40 mouse cellular contexts compared by ENCODE assay signal in the genomic region with DNA sequence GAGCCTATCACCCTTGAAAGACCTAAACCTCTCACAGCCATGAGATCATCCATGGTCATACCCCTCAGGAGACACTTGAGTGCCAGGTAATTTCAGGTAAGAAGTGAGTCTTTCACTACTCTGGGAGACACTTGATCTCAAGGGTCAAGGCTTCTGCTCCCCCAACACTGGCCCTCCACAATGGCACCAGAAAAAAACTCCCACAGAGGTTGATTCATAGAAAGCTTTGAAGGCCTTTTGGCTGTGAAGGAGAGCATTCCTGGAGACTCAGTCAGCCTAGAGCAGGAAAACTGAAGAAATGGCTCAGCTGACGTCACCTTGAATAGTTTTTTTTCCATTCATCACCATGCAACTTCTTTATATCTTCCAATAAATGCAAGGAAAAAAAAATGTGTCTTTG. TPM values are rescaled to one million over a fixed set of nuclear protein-coding genes. Genes with fewer than 3 reads are reported as not detected.
A peak's percentile ranks its signal among the peaks of the same experiment; 100 is the strongest.
DNase-seq lines count a peak whose midpoint lies in the region; ATAC-seq and TF ChIP-seq lines count a peak whose summit lies in the region.
"Had no signal": no experiment of that assay in that cellular context is flagged by ENCODE, and none has a peak within 500 bp of the region (broad histone marks: within the 10 kb centered on the region; RNA-seq: fewer than 3 reads in every experiment).

No protein-coding gene starts in this region.

- peak; percentile 81 for ATAC-seq in lung, postnatal 0 days
- no peak for ATAC-seq in stomach, postnatal 0 days (ENCODE audit: low FRiP score, low TSS enrichment)
- ATAC-seq: forebrain, embryonic 14.5 days; hindbrain, postnatal 0 days; intestine, embryonic 15.5 days had no signal

- no peak overlapping the region for H3K4me3 ChIP-seq in lung, postnatal 0 days (ENCODE audit: low read depth, low read length)
- H3K4me3 ChIP-seq in stomach, postnatal 0 days (ENCODE audit: low read depth, low read length), result no peak overlapping the region
- H3K4me3 ChIP-seq: hindbrain, embryonic 12.5 days; intestine, embryonic 15.5 days; liver, embryonic 15.5 days; lung, embryonic 15.5 days had no signal

- peaks cover 3% of the 10 kb centered on the region; the same call in 1 of the 2 replicates for H3K4me1 ChIP-seq in lung, postnatal 0 days (ENCODE audit: insufficient read depth, low read depth, low read length)
- no peaks in the 10 kb centered on the region; the same call in 1 of the 2 replicates for H3K4me1 ChIP-seq in stomach, postnatal 0 days (replicated peaks; ENCODE audit: control insufficient read depth, insufficient read depth)

- peak; percentile 90 for TF ChIP-seq EP300 in lung, postnatal 0 days (IDR thresholded peaks at IDR 0.05)
- TF ChIP-seq EP300 in stomach, postnatal 0 days (optimal IDR thresholded peaks at IDR 0.05), result no peak

- H3K36me3 ChIP-seq in lung, postnatal 0 days (ENCODE audit: insufficient read depth, low read length), result no peaks in the 10 kb centered on the region
- H3K36me3 ChIP-seq in stomach, postnatal 0 days (ENCODE audit: control insufficient read depth, insufficient read depth, low read length), result no peaks in the 10 kb centered on the region
- H3K36me3 ChIP-seq: G1E; hindbrain, embryonic 12.5 days; intestine, embryonic 15.5 days; liver, embryonic 15.5 days; lung, embryonic 15.5 days had no signal

- H3K9ac ChIP-seq in lung, postnatal 0 days (replicated peaks; ENCODE audit: low read depth), result no peak overlapping the region
- H3K9ac ChIP-seq in stomach, postnatal 0 days (ENCODE audit: low read length), result no peak overlapping the region
- H3K9ac ChIP-seq: hindbrain, embryonic 12.5 days; intestine, embryonic 15.5 days; liver, embryonic 15.5 days; lung, embryonic 15.5 days had no signal

- H3K9me3 ChIP-seq in lung, postnatal 0 days (ENCODE audit: low read length), result no peaks in the 10 kb centered on the region
- no peaks in the 10 kb centered on the region for H3K9me3 ChIP-seq in stomach, postnatal 0 days (ENCODE audit: control insufficient read depth, low read length)
- H3K9me3 ChIP-seq: G1E; hindbrain, embryonic 12.5 days; intestine, embryonic 15.5 days; liver, embryonic 15.5 days; lung, embryonic 15.5 days had no signal

- TF ChIP-seq CTCF in lung, postnatal 0 days (IDR thresholded peaks at IDR 0.05), result no peak
- TF ChIP-seq CTCF in stomach, postnatal 0 days (IDR thresholded peaks at IDR 0.05; ENCODE audit: low read depth), result no peak

- peak; percentile 42 to 84 for DNase-seq in adrenal gland, adult (ENCODE audit: inconsistent age in 2 of 2, low spot score in 1 of 2)
- DNase-seq in adrenal gland, adult 18-20 months (ENCODE audit: low spot score in 2 of 2), result no peak
- peak; percentile 84 for DNase-seq in lung, postnatal 0 days (ENCODE audit: low spot score)
- DNase-seq in lung, postnatal 36 days, result no peak
- peak; percentile 71 for DNase-seq in fibroblast of lung, adult 2 months (ENCODE audit: low read depth)
- DNase-seq in spleen, adult 18-20 months, result no peak
- no peak for DNase-seq in stomach, postnatal 0 days (ENCODE audit: low spot score)
- DNase-seq: cerebellum, adult 2 months; cerebellum, postnatal 14 days; gastrocnemius, postnatal 14 days; heart, adult 11 months; heart, postnatal 36 days; kidney, adult 2 months; kidney, postnatal 4 days; left cerebral cortex, postnatal 4 days; midbrain, embryonic 14.5 days; retina, postnatal 1 day; right cerebral cortex, postnatal 25 days; thymus, postnatal 4 days had no signal

- H3K27me3 ChIP-seq in lung, postnatal 0 days (replicated peaks; ENCODE audit: insufficient read depth, low read length), result no peaks in the 10 kb centered on the region
- no peaks in the 10 kb centered on the region for H3K27me3 ChIP-seq in stomach, postnatal 0 days (ENCODE audit: control insufficient read depth, insufficient read depth, low read length)
- H3K27me3 ChIP-seq: hindbrain, embryonic 12.5 days; intestine, embryonic 15.5 days; liver, embryonic 15.5 days; lung, embryonic 15.5 days had no signal

- no peak overlapping the region for H3K27ac ChIP-seq in lung, postnatal 0 days (ENCODE audit: low read length)
- no peak overlapping the region for H3K27ac ChIP-seq in stomach, postnatal 0 days (replicated peaks)
- H3K27ac ChIP-seq: hindbrain, embryonic 12.5 days; hindbrain, postnatal 0 days; intestine, embryonic 15.5 days; liver, embryonic 15.5 days; lung, embryonic 15.5 days; macrophage had no signal

- WGBS in lung, postnatal 0 days, result 50% methylated on average over 1 of the region's 1 CpGs
- WGBS in stomach, postnatal 0 days, result 56% methylated on average over 1 of the region's 1 CpGs

- no peak overlapping the region for H3K4me2 ChIP-seq in lung, postnatal 0 days (replicated peaks; ENCODE audit: low read depth, low read length)
- H3K4me2 ChIP-seq in stomach, postnatal 0 days (replicated peaks; ENCODE audit: low read depth), result no peak overlapping the region
- H3K4me2 ChIP-seq: heart, embryonic 11.5 days; hindbrain, embryonic 12.5 days; intestine, embryonic 15.5 days; liver, embryonic 15.5 days; lung, embryonic 15.5 days had no signal

RNA-seq across cellular contexts. Expression of a gene that starts 18.4 kb away (rescaled TPM):
- not detected for total RNA-seq in adrenal gland, adult 18-20 months (2021)
- polyA plus RNA-seq in lung, postnatal 0 days (2015; fragmentation: Nextera tagmentation; extraction: Ambion mirVana), result not detected in 2 replicates
- not detected in 2 replicates for polyA plus RNA-seq in stomach, postnatal 0 days (2015; fragmentation: Nextera tagmentation; extraction: Ambion mirVana)
- total RNA-seq: adrenal gland, postnatal 36 days; gastrocnemius, postnatal 14 days; heart, postnatal 36 days; hindbrain, postnatal 0 days; layer of hippocampus, adult 8-10 months; layer of hippocampus, postnatal 25 days; left cerebral cortex, adult 8-10 months; left cerebral cortex, postnatal 4 days; liver, adult 2 months; monocyte, adult 5-6 weeks had no signal
- polyA plus RNA-seq: cerebellum, adult 2 months; cortical plate, adult 2 months; embryonic facial prominence, embryonic 14.5 days; forebrain, embryonic 14.5 days; G1E; heart, embryonic 11.5 days; heart, embryonic 16.5 days; hindbrain, embryonic 12.5 days; hindbrain, postnatal 0 days; intestine, embryonic 15.5 days; kidney, adult 2 months; kidney, embryonic 16.5 days; liver, adult 2 months; liver, embryonic 15.5 days; lung, embryonic 15.5 days; macrophage; midbrain, embryonic 14.5 days; neural tube, embryonic 14.5 days; thymus, postnatal 0 days had no signal

Comparison
In these comparisons a context has a peak if more than half of its experiments do, and no peak if none do; other contexts are left out.
1. DNase-seq: peak in adrenal gland, adult (2 of 2), lung, postnatal 0 days (single experiment) and fibroblast of lung, adult 2 months (single experiment); none in adrenal gland, adult 18-20 months (0 of 2), lung, postnatal 36 days (single experiment), spleen, adult 18-20 months (0 of 2) and stomach, postnatal 0 days (single experiment).